Mouse (Mus musculus): Measurements from ENCODE around the gene Cabp7. TPM values are rescaled to one million over a fixed set of nuclear protein-coding genes. Genes with fewer than 3 reads are reported as not detected.

The Cabp7 gene
- polyA plus RNA-seq, 1 experiment from 2014 or later = 0.59 TPM

GRCm38 (mm10) chr11:4745969-4746368 lies 609 bp downstream of the Cabp7 start:
- peak; percentile 55 for ATAC-seq (ENCODE audit: low FRiP score, low read depth)
- peaks cover 26% of the 10 kb centered on the region for H3K4me1 ChIP-seq
- peak overlapping the region; percentile 58 for H3K9ac ChIP-seq (replicated peaks)
- under 1% methylated on average over 39 of the region's 39 CpGs for WGBS
- peak overlapping the region; percentile 100 for H3K4me2 ChIP-seq (replicated peaks)
- no peak overlapping the region for H3K27ac ChIP-seq (replicated peaks)
- H3K27me3 ChIP-seq = peaks cover 93% of the 10 kb centered on the region
- H3K4me3 ChIP-seq = peak overlapping the region; percentile 65
- no peaks in the 10 kb centered on the region for H3K9me3 ChIP-seq
- no peaks in the 10 kb centered on the region for H3K36me3 ChIP-seq

GRCm38 (mm10) chr11:4744691-4745090 lies 1.9 kb downstream of the Cabp7 start:
- no peak overlapping the region for H3K4me3 ChIP-seq
- 62% methylated on average over 6 of the region's 6 CpGs for WGBS
- no peak overlapping the region for H3K4me2 ChIP-seq (replicated peaks)

GRCm38 (mm10) chr11:4740785-4741184 lies 5.8 kb downstream of the Cabp7 start:
- Histone ChIP-seq H3K27me3 (peaks cover 52% of the 10 kb centered on the region), H3K4me2 (replicated peaks) (no peak overlapping the region), H3K9ac (replicated peaks) (no peak overlapping the region), H3K4me1 (peaks cover 6% of the 10 kb centered on the region), H3K36me3 (peaks cover 12% of the 10 kb centered on the region; the same call in 1 of the 2 replicates), H3K27ac (replicated peaks) (no peak overlapping the region), H3K4me3 (no peak overlapping the region), H3K9me3 (no peaks in the 10 kb centered on the region)
- WGBS = 81% methylated on average over 5 of the region's 5 CpGs
- no peak for ATAC-seq (ENCODE audit: low FRiP score, low read depth)

More at GRCm38 (mm10) chr11:4744691-4745090, 1.9 kb downstream of the Cabp7 start:
- no peak overlapping the region for H3K27ac ChIP-seq (replicated peaks)
- no peak for ATAC-seq (ENCODE audit: low FRiP score, low read depth)
- H3K27me3 ChIP-seq = peaks cover 88% of the 10 kb centered on the region
- no peak overlapping the region for H3K9ac ChIP-seq (replicated peaks)
- no peaks in the 10 kb centered on the region for H3K9me3 ChIP-seq
- H3K36me3 ChIP-seq = no peaks in the 10 kb centered on the region
- peaks cover 26% of the 10 kb centered on the region for H3K4me1 ChIP-seq

GRCm38 (mm10) chr11:4738719-4739118 lies 7.9 kb downstream of the Cabp7 start:
- peaks cover 12% of the 10 kb centered on the region; the same call in 1 of the 2 replicates for H3K36me3 ChIP-seq
- WGBS = 95% methylated on average over 16 of the region's 16 CpGs
- no peak overlapping the region for H3K9ac ChIP-seq (replicated peaks)

GRCm38 (mm10) chr11:4737682-4738081 lies 8.9 kb downstream of the Cabp7 start:
- no peak for ATAC-seq (ENCODE audit: low FRiP score, low read depth)
- WGBS = 87% methylated on average over 10 of the region's 10 CpGs

More at GRCm38 (mm10) chr11:4738719-4739118, 7.9 kb downstream of the Cabp7 start:
- Histone ChIP-seq H3K27ac (replicated peaks) (no peak overlapping the region), H3K4me2 (replicated peaks) (no peak overlapping the region), H3K27me3 (peaks cover 33% of the 10 kb centered on the region), H3K4me1 (peaks cover 8% of the 10 kb centered on the region), H3K4me3 (no peak overlapping the region), H3K9me3 (no peaks in the 10 kb centered on the region)
- no peak for ATAC-seq (ENCODE audit: low FRiP score, low read depth)

GRCm38 (mm10) chr11:4736355-4736754 lies 10.2 kb downstream of the Cabp7 start:
- H3K4me1 ChIP-seq = peaks cover 8% of the 10 kb centered on the region
- no peak overlapping the region for H3K9ac ChIP-seq (replicated peaks)
- 46% methylated on average over 6 of the region's 6 CpGs for WGBS
- ATAC-seq (ENCODE audit: low FRiP score, low read depth) = 0 out of 2 replicates have a peak, but pooled peaks have one; percentile 34
- peaks cover 12% of the 10 kb centered on the region; the same call in 1 of the 2 replicates for H3K36me3 ChIP-seq
- H3K27me3 ChIP-seq = peaks cover 12% of the 10 kb centered on the region; the same call in 1 of the 2 replicates
- no peak overlapping the region for H3K4me3 ChIP-seq
- H3K9me3 ChIP-seq = no peaks in the 10 kb centered on the region
- no peak overlapping the region for H3K27ac ChIP-seq (replicated peaks)
- no peak overlapping the region for H3K4me2 ChIP-seq (replicated peaks)

More at GRCm38 (mm10) chr11:4737682-4738081, 8.9 kb downstream of the Cabp7 start:
- Histone ChIP-seq H3K4me2 (replicated peaks) (no peak overlapping the region), H3K27me3 (peaks cover 24% of the 10 kb centered on the region), H3K9ac (replicated peaks) (no peak overlapping the region), H3K4me1 (peaks cover 8% of the 10 kb centered on the region), H3K27ac (replicated peaks) (no peak overlapping the region), H3K4me3 (no peak overlapping the region), H3K36me3 (peaks cover 12% of the 10 kb centered on the region; the same call in 1 of the 2 replicates), H3K9me3 (no peaks in the 10 kb centered on the region)

GRCm38 (mm10) chr11:4734179-4734578 lies 12.4 kb downstream of the Cabp7 start:
- Histone ChIP-seq H3K4me1 (peaks cover 8% of the 10 kb centered on the region), H3K9me3 (no peaks in the 10 kb centered on the region), H3K4me2 (replicated peaks) (no peak overlapping the region), H3K36me3 (peaks cover 12% of the 10 kb centered on the region; the same call in 1 of the 2 replicates), H3K27ac (replicated peaks) (no peak overlapping the region), H3K9ac (replicated peaks) (no peak overlapping the region), H3K4me3 (no peak overlapping the region), H3K27me3 (peaks cover 6% of the 10 kb centered on the region; the same call in 1 of the 2 replicates)
- no peak for ATAC-seq (ENCODE audit: low FRiP score, low read depth)
- 31% methylated on average over 12 of the region's 12 CpGs for WGBS

GRCm38 (mm10) chr11:4731781-4732180 lies 14.8 kb downstream of the Cabp7 start:
- no peak overlapping the region for H3K4me2 ChIP-seq (replicated peaks)
- peaks cover 6% of the 10 kb centered on the region; the same call in 1 of the 2 replicates for H3K27me3 ChIP-seq
- no peak overlapping the region for H3K27ac ChIP-seq (replicated peaks)
- H3K4me3 ChIP-seq = no peak overlapping the region
- peaks cover 8% of the 10 kb centered on the region for H3K4me1 ChIP-seq
- 0 out of 2 replicates have a peak, but pooled peaks cover under 1% of the 10 kb centered on the region for H3K36me3 ChIP-seq
- 71% methylated on average over 7 of the region's 7 CpGs for WGBS
- ATAC-seq (ENCODE audit: low FRiP score, low read depth) = no peak
- H3K9me3 ChIP-seq = no peaks in the 10 kb centered on the region
- no peak overlapping the region for H3K9ac ChIP-seq (replicated peaks)

GRCm38 (mm10) chr11:4730913-4731312 lies 15.7 kb downstream of the Cabp7 start:
- 85% methylated on average over 5 of the region's 5 CpGs for WGBS
- H3K4me2 ChIP-seq (replicated peaks) = no peak overlapping the region
- peaks cover 9% of the 10 kb centered on the region; the same call in 1 of the 2 replicates for H3K36me3 ChIP-seq
- no peak overlapping the region for H3K4me3 ChIP-seq
- H3K4me1 ChIP-seq = peaks cover 8% of the 10 kb centered on the region
- H3K9me3 ChIP-seq = no peaks in the 10 kb centered on the region
- ATAC-seq (ENCODE audit: low FRiP score, low read depth) = no peak
- H3K27ac ChIP-seq (replicated peaks) = no peak overlapping the region
- no peak overlapping the region for H3K9ac ChIP-seq (replicated peaks)
- H3K27me3 ChIP-seq = peaks cover 4% of the 10 kb centered on the region; the same call in 1 of the 2 replicates

- Histone ChIP-seq H3K36me3 (peaks cover 17% of the 10 kb centered on the region), H3K27me3 (no peaks in the 10 kb centered on the region), H3K9me3 (no peaks in the 10 kb centered on the region), H3K9ac (replicated peaks) (no peak overlapping the region), H3K4me1 (peaks cover 2% of the 10 kb centered on the region), H3K4me3 (no peak overlapping the region), H3K4me2 (replicated peaks) (no peak overlapping the region), H3K27ac (replicated peaks) (no peak overlapping the region)
- 85% methylated on average over 6 of the region's 6 CpGs for WGBS
- ATAC-seq (ENCODE audit: low FRiP score, low read depth) = no peak
Observed at GRCm38 (mm10) chr11:4730096-4730495, 16.5 kb downstream of the Cabp7 start.

- Histone ChIP-seq H3K27me3 (no peaks in the 10 kb centered on the region), H3K4me2 (replicated peaks) (no peak overlapping the region), H3K27ac (replicated peaks) (no peak overlapping the region), H3K9me3 (no peaks in the 10 kb centered on the region), H3K4me3 (no peak overlapping the region), H3K4me1 (no peaks in the 10 kb centered on the region), H3K9ac (replicated peaks) (no peak overlapping the region), H3K36me3 (peaks cover 22% of the 10 kb centered on the region)
- WGBS = 88% methylated on average over 12 of the region's 12 CpGs
- no peak for ATAC-seq (ENCODE audit: low FRiP score, low read depth)
Observed at GRCm38 (mm10) chr11:4729603-4730002, 17.0 kb downstream of the Cabp7 start.

GRCm38 (mm10) chr11:4721728-4722127 lies 24.9 kb downstream of the Cabp7 start:
- H3K9ac ChIP-seq (replicated peaks) = no peak overlapping the region
- H3K9me3 ChIP-seq = no peaks in the 10 kb centered on the region
- no peak overlapping the region for H3K4me3 ChIP-seq
- ATAC-seq (ENCODE audit: low FRiP score, low read depth) = no peak
- H3K27ac ChIP-seq (replicated peaks) = no peak overlapping the region
- WGBS = 86% methylated on average over 8 of the region's 8 CpGs
- no peaks in the 10 kb centered on the region for H3K27me3 ChIP-seq
- H3K4me1 ChIP-seq = no peaks in the 10 kb centered on the region
- H3K36me3 ChIP-seq = peaks cover 40% of the 10 kb centered on the region
- no peak overlapping the region for H3K4me2 ChIP-seq (replicated peaks)

All from midbrain, embryonic 12.5 days (tissue).